Mouse (Mus musculus): ENCODE results near the gene Pcif1. TPM values are rescaled to one million over a fixed set of nuclear protein-coding genes. Genes with fewer than 3 reads are reported as not detected.
"Not testable (repeated sequence)": the region's sequence is repeated elsewhere in the genome, so short reads cannot be mapped to it uniquely, and the experiment has no call there.

Gene Pcif1
- polyA plus RNA-seq, 1 experiment from 2014 or later: 99.5 TPM

DNA sequence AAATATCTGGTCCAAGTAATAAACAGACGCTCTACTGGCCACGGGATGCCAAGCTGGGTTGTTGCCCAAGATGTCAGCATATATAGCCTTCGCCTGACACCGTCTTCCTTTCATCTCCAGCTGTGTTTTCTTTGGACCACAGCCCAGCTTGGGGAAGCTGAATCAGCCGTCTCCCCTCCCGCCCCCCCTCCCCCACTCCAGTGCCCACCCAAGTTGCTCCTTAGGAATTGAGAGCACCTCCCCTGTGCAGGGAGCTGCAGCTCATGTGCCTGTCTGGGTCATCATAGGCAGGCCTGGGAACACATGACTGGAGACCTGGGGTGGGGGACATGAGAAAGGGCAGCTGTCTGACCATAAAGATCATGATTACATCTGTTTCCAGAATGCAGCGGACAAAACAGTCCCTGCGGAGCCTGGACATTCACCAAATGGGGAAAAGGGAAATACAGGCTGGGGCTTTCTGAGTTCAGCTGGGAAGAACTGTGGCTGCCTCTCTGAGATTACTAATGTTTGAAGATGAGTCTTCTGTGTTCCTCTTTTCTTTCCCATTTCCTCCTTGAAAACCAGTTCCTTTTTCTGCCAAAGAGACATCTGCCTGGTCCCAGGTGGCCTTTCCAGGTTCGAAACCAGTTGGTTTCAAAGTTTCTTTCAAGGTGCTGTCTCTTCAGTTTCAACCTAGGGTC lies 16.8 kb upstream of the Pcif1 start:
- no peaks in the 10 kb centered on the region for H3K9me3 ChIP-seq (ENCODE audit: control insufficient read depth, low read length)

DNA sequence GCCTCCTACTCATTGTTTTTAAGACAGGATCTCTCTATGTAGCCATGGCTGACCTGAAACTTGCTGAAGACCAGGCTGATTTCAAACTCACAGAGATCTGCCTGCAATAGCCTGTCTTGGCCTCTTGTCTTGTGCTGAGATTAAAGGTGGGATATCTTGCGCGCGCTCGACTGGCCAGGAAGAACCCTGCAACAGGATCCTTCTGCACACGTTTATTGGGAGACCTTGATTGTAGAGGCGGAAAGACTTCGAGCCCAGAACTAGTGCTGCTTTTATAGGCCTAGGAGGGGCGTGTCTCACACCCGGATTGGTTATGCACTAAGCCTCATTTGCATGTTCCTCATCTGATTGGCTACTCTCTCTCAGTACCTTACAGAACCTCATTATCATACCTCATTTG lies 15.7 kb upstream of the Pcif1 start:
- not testable (repeated sequence) for H3K4me1 ChIP-seq (ENCODE audit: control insufficient read depth, insufficient read depth, low read length); DNase-seq; H3K27ac ChIP-seq (replicated peaks; ENCODE audit: low read depth, low read length); H3K27me3 ChIP-seq (ENCODE audit: control insufficient read depth, insufficient read depth, low read length); H3K9ac ChIP-seq (replicated peaks; ENCODE audit: low read length); H3K4me2 ChIP-seq (ENCODE audit: low read length); H3K36me3 ChIP-seq (ENCODE audit: control insufficient read depth, insufficient read depth, low read length); H3K9me3 ChIP-seq (ENCODE audit: control insufficient read depth, low read length); ATAC-seq (ENCODE audit: low FRiP score, low TSS enrichment); H3K4me3 ChIP-seq (replicated peaks; ENCODE audit: low read depth, low read length)
- 93% methylated on average over 9 of the region's 9 CpGs for WGBS

More for the DNA sequence above, 16.8 kb upstream of the Pcif1 start:
- Histone ChIP-seq H3K4me2 (ENCODE audit: low read length) (no peak overlapping the region), H3K4me1 (ENCODE audit: control insufficient read depth, insufficient read depth, low read length) (peaks cover 9% of the 10 kb centered on the region; the same call in 1 of the 2 replicates), H3K27ac (replicated peaks; ENCODE audit: low read depth, low read length) (no peak overlapping the region; the same call in 1 of the 2 replicates), H3K4me3 (replicated peaks; ENCODE audit: low read depth, low read length) (no peak overlapping the region), H3K27me3 (ENCODE audit: control insufficient read depth, insufficient read depth, low read length) (peaks cover 5% of the 10 kb centered on the region), H3K36me3 (ENCODE audit: control insufficient read depth, insufficient read depth, low read length) (no peaks in the 10 kb centered on the region), H3K9ac (replicated peaks; ENCODE audit: low read length) (no peak overlapping the region)
- WGBS: 52% methylated on average over 9 of the region's 9 CpGs
- DNase-seq (peak; percentile 70), ATAC-seq (ENCODE audit: low FRiP score, low TSS enrichment) (no peak)

DNA sequence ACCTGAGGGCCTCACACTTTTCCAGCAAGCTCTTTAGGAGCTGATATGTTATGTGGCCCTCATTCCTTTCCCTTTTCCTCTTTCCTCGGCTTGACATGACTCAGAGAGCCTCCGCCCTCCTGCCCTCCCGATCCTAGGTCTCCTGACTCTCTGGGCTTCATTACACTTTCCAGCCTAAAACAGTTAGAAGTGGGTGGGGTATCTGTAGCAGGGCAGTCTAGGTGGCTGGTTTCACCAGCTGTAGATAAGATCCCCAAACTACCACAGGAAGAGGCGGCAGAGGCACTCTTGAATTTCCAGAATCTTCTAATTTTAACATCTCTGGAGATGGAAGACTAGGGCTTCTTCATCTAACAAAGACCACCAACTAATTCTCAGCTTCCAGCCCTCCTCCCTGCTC lies 14.5 kb upstream of the Pcif1 start:
- DNase-seq: no peak
- H3K27ac ChIP-seq (replicated peaks; ENCODE audit: low read depth, low read length): no peak overlapping the region
- WGBS: 84% methylated on average over 4 of the region's 4 CpGs
- H3K4me2 ChIP-seq (ENCODE audit: low read length): no peak overlapping the region
- H3K9me3 ChIP-seq (ENCODE audit: control insufficient read depth, low read length): no peaks in the 10 kb centered on the region
- H3K9ac ChIP-seq (replicated peaks; ENCODE audit: low read length): no peak overlapping the region
- no peaks in the 10 kb centered on the region for H3K36me3 ChIP-seq (ENCODE audit: control insufficient read depth, insufficient read depth, low read length)
- no peaks in the 10 kb centered on the region for H3K4me1 ChIP-seq (ENCODE audit: control insufficient read depth, insufficient read depth, low read length)
- H3K27me3 ChIP-seq (ENCODE audit: control insufficient read depth, insufficient read depth, low read length): no peaks in the 10 kb centered on the region
- H3K4me3 ChIP-seq (replicated peaks; ENCODE audit: low read depth, low read length): no peak overlapping the region
- ATAC-seq (ENCODE audit: low FRiP score, low TSS enrichment): no peak

GRCm38 (mm10) chr2:164866741-164867551 lies 12.2 kb upstream of the Pcif1 start:
- Histone ChIP-seq H3K4me3 (replicated peaks; ENCODE audit: low read depth, low read length) (no peak overlapping the region), H3K9ac (replicated peaks; ENCODE audit: low read length) (no peak overlapping the region), H3K36me3 (ENCODE audit: control insufficient read depth, insufficient read depth, low read length) (no peaks in the 10 kb centered on the region), H3K27ac (replicated peaks; ENCODE audit: low read depth, low read length) (no peak overlapping the region), H3K27me3 (ENCODE audit: control insufficient read depth, insufficient read depth, low read length) (no peaks in the 10 kb centered on the region), H3K4me1 (ENCODE audit: control insufficient read depth, insufficient read depth, low read length) (no peaks in the 10 kb centered on the region), H3K4me2 (ENCODE audit: low read length) (no peak overlapping the region), H3K9me3 (ENCODE audit: control insufficient read depth, low read length) (no peaks in the 10 kb centered on the region)
- 66% methylated on average over 16 of the region's 16 CpGs for WGBS
- DNase-seq (no peak), ATAC-seq (ENCODE audit: low FRiP score, low TSS enrichment) (no peak)

DNA sequence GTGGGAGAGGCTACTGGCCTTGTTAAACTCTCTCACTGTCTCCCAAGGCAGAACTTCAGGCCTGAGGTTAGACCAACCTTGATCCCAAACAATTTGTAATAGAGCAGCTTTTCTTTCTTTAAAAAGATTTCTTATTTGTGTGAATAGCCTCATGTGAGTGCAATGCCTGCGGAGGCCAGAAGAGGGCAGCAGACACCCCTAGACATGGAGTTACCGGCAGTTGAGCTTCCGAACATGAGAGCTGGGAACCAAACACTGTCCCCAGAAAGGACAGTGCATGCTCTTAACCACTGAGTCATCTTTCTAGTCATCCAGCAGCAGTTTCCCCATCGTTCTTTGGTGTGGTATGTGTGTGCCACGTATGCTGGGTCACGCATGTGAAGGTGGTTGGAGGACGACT lies 11.5 kb upstream of the Pcif1 start:
- Histone ChIP-seq H3K9me3 (ENCODE audit: control insufficient read depth, low read length) (no peaks in the 10 kb centered on the region), H3K36me3 (ENCODE audit: control insufficient read depth, insufficient read depth, low read length) (no peaks in the 10 kb centered on the region), H3K4me2 (ENCODE audit: low read length) (no peak overlapping the region), H3K4me1 (ENCODE audit: control insufficient read depth, insufficient read depth, low read length) (no peaks in the 10 kb centered on the region), H3K4me3 (replicated peaks; ENCODE audit: low read depth, low read length) (no peak overlapping the region), H3K27me3 (ENCODE audit: control insufficient read depth, insufficient read depth, low read length) (no peaks in the 10 kb centered on the region), H3K27ac (replicated peaks; ENCODE audit: low read depth, low read length) (no peak overlapping the region), H3K9ac (replicated peaks; ENCODE audit: low read length) (no peak overlapping the region)
- WGBS: 90% methylated on average over 7 of the region's 7 CpGs
- ATAC-seq (ENCODE audit: low FRiP score, low TSS enrichment) (no peak), DNase-seq (no peak)

- H3K9ac ChIP-seq (replicated peaks; ENCODE audit: low read length): no peak overlapping the region
- DNase-seq: no peak
- H3K4me3 ChIP-seq (replicated peaks; ENCODE audit: low read depth, low read length): no peak overlapping the region
Observed at GRCm38 (mm10) chr2:164868491-164868890, 10.6 kb upstream of the Pcif1 start.

DNA sequence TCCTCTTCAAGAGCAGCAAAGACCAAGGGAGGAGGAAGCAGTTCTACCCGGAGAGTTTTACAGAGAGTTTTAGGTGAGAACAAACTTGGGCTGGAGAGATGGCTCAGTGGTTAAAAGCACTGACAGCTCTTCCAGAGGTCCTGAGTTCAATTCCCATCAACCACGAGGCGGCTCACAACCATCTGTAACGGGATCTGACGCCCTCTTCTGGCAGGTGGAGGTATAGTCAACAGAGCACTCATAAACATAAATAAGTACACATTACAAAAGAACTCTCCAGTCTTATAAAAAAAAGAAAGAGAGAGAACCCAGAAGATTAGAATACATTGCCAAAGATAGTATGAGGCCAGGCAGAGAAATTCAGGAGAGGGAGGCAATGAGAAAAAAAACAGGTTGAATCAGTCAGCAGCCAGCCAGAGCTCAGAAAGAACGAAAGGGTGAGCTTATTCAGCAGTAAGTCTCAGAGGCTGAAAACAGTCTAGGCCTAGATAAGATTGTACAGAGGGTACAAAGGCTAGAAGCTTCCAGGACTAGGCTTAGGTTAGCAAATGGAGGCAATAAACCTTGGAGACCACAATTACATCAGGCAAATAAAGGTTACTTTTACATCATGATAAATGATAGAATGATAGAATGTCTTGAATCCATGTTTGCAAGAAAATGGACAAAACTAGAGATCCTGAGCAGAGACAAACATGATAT lies 7.4 kb upstream of the Pcif1 start:
- H3K27ac ChIP-seq (replicated peaks; ENCODE audit: low read depth, low read length): no peak overlapping the region
- no peaks in the 10 kb centered on the region for H3K36me3 ChIP-seq (ENCODE audit: control insufficient read depth, insufficient read depth, low read length)
- H3K4me2 ChIP-seq (ENCODE audit: low read length): no peak overlapping the region
- H3K4me3 ChIP-seq (replicated peaks; ENCODE audit: low read depth, low read length): no peak overlapping the region
- H3K9ac ChIP-seq (replicated peaks; ENCODE audit: low read length): no peak overlapping the region
- no peaks in the 10 kb centered on the region for H3K9me3 ChIP-seq (ENCODE audit: control insufficient read depth, low read length)
- DNase-seq: no peak
- H3K27me3 ChIP-seq (ENCODE audit: control insufficient read depth, insufficient read depth, low read length): no peaks in the 10 kb centered on the region
- ATAC-seq (ENCODE audit: low FRiP score, low TSS enrichment): no peak
- H3K4me1 ChIP-seq (ENCODE audit: control insufficient read depth, insufficient read depth, low read length): 0 out of 2 replicates have a peak, but pooled peaks cover 4% of the 10 kb centered on the region
- 55% methylated on average over 6 of the region's 6 CpGs for WGBS

More at GRCm38 (mm10) chr2:164868491-164868890, 10.6 kb upstream of the Pcif1 start:
- Histone ChIP-seq H3K36me3 (ENCODE audit: control insufficient read depth, insufficient read depth, low read length) (no peaks in the 10 kb centered on the region), H3K4me1 (ENCODE audit: control insufficient read depth, insufficient read depth, low read length) (no peaks in the 10 kb centered on the region), H3K9me3 (ENCODE audit: control insufficient read depth, low read length) (no peaks in the 10 kb centered on the region), H3K4me2 (ENCODE audit: low read length) (no peak overlapping the region), H3K27ac (replicated peaks; ENCODE audit: low read depth, low read length) (no peak overlapping the region), H3K27me3 (ENCODE audit: control insufficient read depth, insufficient read depth, low read length) (no peaks in the 10 kb centered on the region)
- 89% methylated on average over 7 of the region's 7 CpGs for WGBS
- no peak for ATAC-seq (ENCODE audit: low FRiP score, low TSS enrichment)

GRCm38 (mm10) chr2:164873621-164874020 lies 5.5 kb upstream of the Pcif1 start:
- DNase-seq (no peak), ATAC-seq (ENCODE audit: low FRiP score, low TSS enrichment) (no peak)
- Histone ChIP-seq H3K4me2 (ENCODE audit: low read length) (no peak overlapping the region), H3K4me3 (replicated peaks; ENCODE audit: low read depth, low read length) (no peak overlapping the region), H3K9ac (replicated peaks; ENCODE audit: low read length) (no peak overlapping the region), H3K36me3 (ENCODE audit: control insufficient read depth, insufficient read depth, low read length) (no peaks in the 10 kb centered on the region), H3K27me3 (ENCODE audit: control insufficient read depth, insufficient read depth, low read length) (no peaks in the 10 kb centered on the region), H3K27ac (replicated peaks; ENCODE audit: low read depth, low read length) (no peak overlapping the region), H3K9me3 (ENCODE audit: control insufficient read depth, low read length) (no peaks in the 10 kb centered on the region), H3K4me1 (ENCODE audit: control insufficient read depth, insufficient read depth, low read length) (peaks cover 17% of the 10 kb centered on the region)
- 73% methylated on average over 3 of the region's 3 CpGs for WGBS

Measured in midbrain, embryonic 14.5 days (tissue).